Mouse (Mus musculus) cortical plate, adult 2 months (tissue): ENCODE data around the gene Zfp689. TPM values are rescaled to one million over a fixed set of nuclear protein-coding genes. Genes with fewer than 3 reads are reported as not detected.
"Not testable (repeated sequence)": the region's sequence is repeated elsewhere in the genome, so short reads cannot be mapped to it uniquely, and the experiment has no call there.

Experiments
- H3K27ac ChIP-seq: fragments of 200-500 bp; 2 replicates; pipeline ENCODE4 v1.5.1; 2012; ENCODE audit warnings: low read length, control low read depth, inconsistent platforms; ENCODE audit not compliant: insufficient read depth
- H3K4me1 ChIP-seq: fragments of 200-500 bp; 2 replicates; pipeline ENCODE4 v1.6.1; 2011; ENCODE audit warnings: low read length; ENCODE audit not compliant: control insufficient read depth, insufficient read depth
- H3K4me3 ChIP-seq: fragments of 200-500 bp; 2 replicates; pipeline ENCODE4 v1.5.1; 2011; ENCODE audit warnings: mild to moderate bottlenecking, low read length, control low read depth; ENCODE audit not compliant: insufficient read depth
- CTCF ChIP-seq: fragments of 200-500 bp; IDR thresholded peaks from 2 replicates; pipeline ENCODE4 v1.5.1; 2011; ENCODE audit warnings: mild to moderate bottlenecking, control low read depth, low read length; ENCODE audit not compliant: insufficient read depth; ENCODE audit errors: extremely low read depth
- POLR2A ChIP-seq: fragments of 200-500 bp; IDR thresholded peaks from 2 replicates; pipeline ENCODE4 v1.6.1; 2011; ENCODE audit warnings: mild to moderate bottlenecking, low read length, control low read depth; ENCODE audit not compliant: insufficient read depth; ENCODE audit errors: extremely low read depth
- polyA plus RNA-seq: library from polyadenylated mRNA; depleted of rRNA; stranded (reverse); fragments of >200 nt; gene quantifications from 2 replicates; pipeline ENCODE4 v1.2.3, GENCODE M21; 2012; rRNA removed

Zfp689 gene
- polyA plus RNA-seq, 1 experiment, result 5.8 TPM

DNA sequence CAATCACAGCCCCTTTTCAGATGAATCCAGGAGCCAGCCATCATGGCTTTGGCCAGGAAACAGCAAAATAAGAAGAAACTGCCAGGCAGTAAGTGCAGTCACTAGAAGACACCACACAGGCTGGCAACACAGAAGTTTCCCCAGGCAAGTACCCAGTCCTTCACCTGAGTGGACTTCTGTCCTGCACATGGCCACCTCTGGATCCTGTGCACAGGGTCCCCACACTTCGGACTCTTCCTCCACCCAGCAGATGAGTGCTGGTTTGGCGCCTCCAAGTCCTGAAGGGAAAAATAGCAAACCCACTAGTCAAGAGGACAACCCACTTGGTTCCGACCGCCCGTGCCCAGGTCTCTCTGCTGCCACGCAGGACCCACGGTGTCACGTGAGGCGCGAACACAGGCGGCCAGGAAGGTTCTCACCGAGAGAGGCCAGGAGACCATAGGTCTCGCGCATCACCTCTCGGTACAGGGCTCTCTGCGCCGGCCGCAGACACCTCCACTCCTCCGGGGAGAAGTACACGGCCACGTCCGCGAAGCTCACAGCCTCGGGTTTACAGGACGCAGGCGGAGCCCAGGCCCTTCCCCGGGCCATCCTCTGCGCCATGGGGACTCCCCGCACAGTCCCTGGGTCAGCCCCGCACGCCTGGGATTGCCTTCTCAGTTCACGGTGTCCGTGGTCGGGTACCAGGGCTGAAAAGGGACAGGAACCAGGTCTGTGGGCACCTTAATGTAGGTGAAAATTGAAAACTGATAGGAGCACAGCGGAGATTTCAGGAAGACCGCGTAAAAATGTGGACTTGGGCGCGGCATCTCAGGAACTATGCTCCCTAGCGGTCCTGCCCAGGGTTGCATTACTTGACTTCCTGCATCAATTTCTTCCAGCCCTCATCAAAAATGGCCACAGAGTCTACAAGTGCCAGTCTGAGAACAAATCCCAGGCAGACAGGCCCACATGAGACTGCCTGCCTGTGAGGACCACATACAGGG lies 42.7 kb downstream of the Zfp689 start, which contains the start of gene Zfp764:
TSS of gene Zfp764 (minus strand) at position 821 of the 986 bp plus-strand sequence.
- not testable (repeated sequence) for H3K4me1 ChIP-seq
- Histone ChIP-seq H3K4me3 (peak within 1 kb of the TSS; percentile 48), H3K27ac (0 out of 2 replicates have a peak within 1 kb of the TSS, but pooled peaks have one; percentile 30)
- TF ChIP-seq CTCF (peak; percentile 63), POLR2A (peak; percentile 50; the same call in 1 of the 2 replicates)

DNA sequence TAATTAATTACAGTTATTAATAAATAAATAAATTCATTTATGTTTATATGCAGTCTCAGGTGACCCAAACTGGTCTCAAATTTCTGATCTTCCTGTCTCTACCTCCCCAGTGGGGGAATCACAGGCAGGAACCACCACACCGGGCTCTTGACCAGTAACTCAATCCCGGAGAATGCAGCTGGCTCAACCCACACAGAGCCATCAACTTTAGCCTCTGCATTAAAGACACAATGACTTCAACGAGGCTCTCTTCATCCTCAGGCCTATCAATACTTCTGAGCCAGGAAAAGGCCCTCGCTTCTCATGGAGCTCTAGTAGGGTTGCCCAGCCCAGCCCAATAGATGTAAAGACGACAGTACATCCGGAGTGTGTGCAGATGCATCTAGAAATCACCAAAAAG lies 44.9 kb downstream of the Zfp689 start:
- not testable (repeated sequence) for H3K4me1 ChIP-seq, H3K27ac ChIP-seq, H3K4me3 ChIP-seq

DNA sequence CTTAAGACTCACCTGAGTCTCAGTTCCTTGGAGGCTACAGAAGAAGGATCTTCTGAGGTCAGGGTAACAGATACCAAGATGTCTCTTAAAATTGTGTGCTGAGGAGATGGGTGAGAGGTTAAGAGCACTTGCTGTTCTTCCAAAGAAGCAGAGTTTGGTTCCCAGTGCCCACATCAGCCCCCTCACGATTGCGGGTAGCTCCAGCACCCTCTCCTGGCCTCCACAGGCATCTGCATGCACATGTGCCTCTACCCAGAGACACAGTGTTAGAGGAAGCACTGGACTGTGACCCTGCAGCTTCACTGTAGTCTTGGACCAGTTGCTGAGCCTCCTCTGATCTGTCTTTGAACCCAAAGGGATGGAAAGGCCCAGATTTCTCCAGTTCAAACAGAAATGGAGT lies 46.0 kb downstream of the Zfp689 start:
- no peak for TF ChIP-seq CTCF
- TF ChIP-seq POLR2A, result no peak
- H3K4me3 ChIP-seq, result no peak overlapping the region
- no peak overlapping the region for H3K27ac ChIP-seq
- H3K4me1 ChIP-seq, result peaks cover 2% of the 10 kb centered on the region; the same call in 1 of the 2 replicates

DNA sequence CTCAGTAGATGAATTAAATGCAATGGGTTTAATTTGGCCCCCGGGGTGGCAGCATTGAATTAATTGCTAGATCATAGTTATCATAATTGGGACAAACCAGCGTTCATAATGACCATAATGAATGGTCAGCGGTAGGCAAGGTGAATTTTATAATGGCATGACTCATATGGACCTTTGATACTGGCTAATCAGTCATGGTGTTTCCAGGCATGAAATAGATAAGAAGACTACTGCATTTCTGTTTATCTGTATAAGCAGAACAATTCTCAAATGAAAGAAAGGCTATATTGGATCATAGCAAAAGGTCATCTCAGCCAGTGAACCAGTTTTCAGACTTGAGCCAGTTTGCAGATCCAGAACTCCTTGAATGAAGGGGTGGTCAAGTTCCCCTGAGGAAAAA lies 48.6 kb downstream of the Zfp689 start:
- TF ChIP-seq CTCF (no peak), POLR2A (no peak)
- H3K27ac ChIP-seq, result no peak overlapping the region
- no peaks in the 10 kb centered on the region for H3K4me1 ChIP-seq
- H3K4me3 ChIP-seq, result no peak overlapping the region

DNA sequence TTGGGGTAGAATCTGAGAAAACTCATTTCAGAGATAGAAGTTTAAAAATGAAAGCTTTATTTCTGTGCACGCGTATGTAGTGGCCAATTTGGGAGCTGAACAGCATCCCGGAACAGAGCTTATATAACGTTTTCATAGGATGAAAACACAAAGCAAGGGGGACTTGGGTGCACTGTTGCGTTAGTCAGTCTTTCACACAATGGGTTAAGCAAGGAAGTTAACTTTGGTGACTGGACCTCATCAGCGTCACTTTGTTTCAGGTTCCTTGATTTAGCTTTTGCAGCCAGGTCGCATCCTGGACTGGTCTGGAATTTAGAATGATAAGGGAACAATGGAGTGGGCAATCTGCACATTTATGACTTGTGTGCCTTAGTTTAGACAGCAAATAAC lies 55.0 kb downstream of the Zfp689 start:
- no peak overlapping the region for H3K27ac ChIP-seq
- H3K4me3 ChIP-seq, result peak overlapping the region; percentile 53
- TF ChIP-seq CTCF, result no peak
- TF ChIP-seq POLR2A, result no peak
- H3K4me1 ChIP-seq, result peaks cover 6% of the 10 kb centered on the region; the same call in 1 of the 2 replicates

DNA sequence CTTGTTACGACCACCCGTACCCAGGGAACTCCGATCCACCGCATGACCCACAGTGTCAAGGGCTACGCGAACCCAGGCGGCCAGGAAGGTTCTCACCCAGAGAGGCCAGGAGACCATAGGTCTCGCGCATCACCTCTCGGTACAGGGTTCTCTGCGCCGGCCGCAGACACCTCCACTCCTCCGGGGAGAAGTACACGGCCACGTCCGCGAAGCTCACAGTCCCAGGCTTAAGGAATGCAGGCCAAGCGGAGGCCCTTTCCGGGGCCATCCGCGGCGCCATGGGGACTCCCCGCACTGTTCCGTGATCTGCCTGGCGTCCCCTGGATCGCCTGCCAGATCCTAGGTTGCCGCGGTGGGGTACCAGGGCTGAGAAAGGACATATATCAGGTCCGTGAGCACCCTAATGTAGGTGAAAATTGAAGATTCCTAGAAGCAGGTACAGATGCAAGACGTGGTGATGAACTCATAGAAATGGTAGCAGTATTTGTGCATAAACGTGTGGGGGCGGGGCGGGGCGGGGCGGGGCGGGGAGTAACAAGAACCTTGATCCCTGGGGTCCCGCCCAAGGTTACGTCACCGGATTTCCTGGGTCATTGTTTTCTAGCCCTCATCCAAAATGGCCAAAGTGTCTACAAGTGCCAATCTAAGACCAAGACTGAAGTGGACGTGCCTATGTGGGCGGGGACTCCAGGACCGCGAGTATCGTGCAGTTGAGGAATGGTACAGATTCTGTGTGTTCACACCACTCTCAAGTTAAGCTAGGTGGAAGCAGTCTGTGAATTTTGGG lies 55.6 kb downstream of the Zfp689 start, which contains the start of gene E430018J23Rik:
TSS of gene E430018J23Rik (minus strand) at position 473 of the 787 bp plus-strand sequence.
- TF ChIP-seq CTCF, result no peak
- peak; percentile 78; the same call in 1 of the 2 replicates for TF ChIP-seq POLR2A
- peaks cover 6% of the 10 kb centered on the region; the same call in 1 of the 2 replicates for H3K4me1 ChIP-seq
- peak within 1 kb of the TSS; percentile 68 for H3K27ac ChIP-seq
- peak within 1 kb of the TSS; percentile 53 for H3K4me3 ChIP-seq

DNA sequence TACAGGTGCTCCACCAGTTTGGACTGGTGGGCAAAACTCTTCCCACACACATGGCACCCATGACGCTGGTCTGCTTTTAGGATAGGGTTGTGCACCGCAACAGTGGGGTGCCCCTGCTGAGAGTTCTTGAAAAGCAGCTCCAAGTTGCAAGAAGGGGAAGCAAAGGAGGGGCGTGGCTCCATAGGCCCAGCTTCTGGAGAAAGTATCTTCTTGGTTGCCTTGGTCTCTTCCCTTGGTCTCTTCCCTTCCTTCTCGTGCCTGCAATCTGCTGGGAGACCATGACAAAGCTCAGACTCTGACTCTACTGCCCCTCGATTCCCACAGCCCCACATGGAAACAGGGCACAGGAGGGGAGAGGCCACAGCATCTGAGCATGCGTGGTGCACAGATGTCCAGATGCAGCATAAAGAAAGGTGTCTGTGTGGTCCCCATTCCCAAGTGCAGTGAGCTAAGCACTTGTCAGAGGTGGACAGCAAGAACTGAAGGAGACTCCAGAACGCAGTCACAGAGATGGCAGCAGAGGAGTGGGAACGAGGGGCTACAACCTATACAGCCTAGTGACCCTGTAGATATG lies 56.6 kb downstream of the Zfp689 start:
- Histone ChIP-seq H3K4me3 (peak overlapping the region; percentile 53), H3K4me1 (peaks cover 6% of the 10 kb centered on the region; the same call in 1 of the 2 replicates), H3K27ac (no peak overlapping the region)
- TF ChIP-seq POLR2A (no peak), CTCF (no peak)

Other genes starting within 250 kb of the Zfp689 start
- 70.4 and 76.0 TPM in 2 replicates for gene Tbc1d10b, start 240.7 kb downstream of the Zfp689 start, polyA plus RNA-seq
- 2.0 and 2.2 TPM in 2 replicates for gene Mylpf, start 240.3 kb downstream of the Zfp689 start, polyA plus RNA-seq
- 13.5 and 15.5 TPM in 2 replicates for gene Zfp553, start 216.1 kb downstream of the Zfp689 start, polyA plus RNA-seq
- 9.2 and 10.4 TPM in 2 replicates for gene Sept1, start 216.0 kb downstream of the Zfp689 start, polyA plus RNA-seq
- gene Zfp771, start 204.9 kb downstream of the Zfp689 start, polyA plus RNA-seq, result 109 and 110 TPM in 2 replicates
- 33.0 and 37.4 TPM in 2 replicates for gene Dctpp1, start 188.4 kb downstream of the Zfp689 start, polyA plus RNA-seq
- 26.2 and 27.5 TPM in 2 replicates for gene Sephs2, start 175.1 kb downstream of the Zfp689 start, polyA plus RNA-seq
- gene Itgal, start 152.9 kb downstream of the Zfp689 start, polyA plus RNA-seq, result 1.1 and 1.3 TPM in 2 replicates
- gene Zfp768, start 103.6 kb downstream of the Zfp689 start, polyA plus RNA-seq, result 14.2 and 14.6 TPM in 2 replicates
- 5.2 and 5.5 TPM in 2 replicates for gene Zfp747, start 73.1 kb downstream of the Zfp689 start, polyA plus RNA-seq
- 2.7 TPM in 2 replicates for gene 9130019O22Rik, start 62.0 kb downstream of the Zfp689 start, polyA plus RNA-seq
- gene E430018J23Rik, start 55.5 kb downstream of the Zfp689 start, polyA plus RNA-seq, result 5.4 and 8.3 TPM in 2 replicates
- gene Zfp764, start 42.3 kb downstream of the Zfp689 start, polyA plus RNA-seq, result 3.4 and 3.9 TPM in 2 replicates
- 19.2 and 19.3 TPM in 2 replicates for gene Zfp688, start 27.1 kb downstream of the Zfp689 start, polyA plus RNA-seq
- 44.0 and 44.8 TPM in 2 replicates for gene Prr14, start 10.5 kb upstream of the Zfp689 start, polyA plus RNA-seq
- gene Fbrs, start 30.0 kb upstream of the Zfp689 start, polyA plus RNA-seq, result 26.6 and 27.1 TPM in 2 replicates
- gene Srcap, start 62.8 kb upstream of the Zfp689 start, polyA plus RNA-seq, result 24.7 and 26.4 TPM in 2 replicates
- 11.3 and 13.3 TPM in 2 replicates for gene Gm42715, start 70.4 kb upstream of the Zfp689 start, polyA plus RNA-seq
- not detected in 2 replicates for gene Tmem265, start 112.2 kb upstream of the Zfp689 start, polyA plus RNA-seq
- 143 and 150 TPM in 2 replicates for gene Phkg2, start 124.2 kb upstream of the Zfp689 start, polyA plus RNA-seq
- 22.0 and 22.3 TPM in 2 replicates for gene Ccdc189, start 139.4 kb upstream of the Zfp689 start, polyA plus RNA-seq
- gene Rnf40, start 139.6 kb upstream of the Zfp689 start, polyA plus RNA-seq, result 48.0 and 51.1 TPM in 2 replicates
- gene Zfp629, start 166.6 kb upstream of the Zfp689 start, polyA plus RNA-seq, result 16.9 and 19.5 TPM in 2 replicates